Mouse (Mus musculus) liver, embryonic 13.5 days (tissue): Measurements from ENCODE around the gene Dgki. TPM values are rescaled to one million over a fixed set of nuclear protein-coding genes. Genes with fewer than 3 reads are reported as not detected.

Experiments used
- ATAC-seq: fragments of 200-750 bp; cut with Nextera tagmentation; 2 replicates; pipeline ENCODE4 v1.8.0; 2017; ENCODE audit warnings: low read depth, mild to moderate bottlenecking, moderate number of reproducible peaks, moderate library complexity
- DNase-seq: peaks from one replicate; pipeline ENCODE4 v3.0.0; 2022
- H3K27ac ChIP-seq: fragments of 300-500 bp; sonication (generic); 2 replicates; pipeline ENCODE4 v1.5.1; 2015; ENCODE audit warnings: moderate library complexity, mild to moderate bottlenecking, inconsistent platforms
- H3K27me3 ChIP-seq: fragments of 300-500 bp; sonication (generic); 2 replicates; pipeline ENCODE4 v1.6.1; 2015; ENCODE audit warnings: mild to moderate bottlenecking, inconsistent platforms
- H3K36me3 ChIP-seq: fragments of 300-500 bp; sonication (generic); 2 replicates; pipeline ENCODE4 v1.6.1; 2015; ENCODE audit warnings: mild to moderate bottlenecking, inconsistent platforms
- H3K4me1 ChIP-seq: fragments of 300-500 bp; sonication (generic); replicated peaks from 2 replicates; pipeline ENCODE4 v1.6.1; 2015; ENCODE audit warnings: inconsistent platforms
- H3K4me2 ChIP-seq: fragments of 300-500 bp; sonication (generic); 2 replicates; pipeline ENCODE4 v1.6.1; 2015; ENCODE audit warnings: inconsistent platforms, mild to moderate bottlenecking, moderate library complexity
- H3K4me3 ChIP-seq: fragments of 300-500 bp; sonication (generic); replicated peaks from 2 replicates; pipeline ENCODE4 v1.5.1; 2015; ENCODE audit warnings: mild to moderate bottlenecking, inconsistent platforms
- H3K9ac ChIP-seq: fragments of 300-500 bp; sonication (generic); 2 replicates; pipeline ENCODE4 v1.6.1; 2015; ENCODE audit warnings: mild to moderate bottlenecking, inconsistent platforms
- H3K9me3 ChIP-seq: fragments of 300-500 bp; sonication (generic); replicated peaks from 2 replicates; pipeline ENCODE4 v1.6.1; 2016; ENCODE audit warnings: inconsistent platforms
- WGBS: fragments of 180-500 bp; shearing (Covaris S2); methylation state at CpG from one replicate; pipeline ENCODE4 v1.1.7; 2015; ENCODE audit not compliant: insufficient replicate concordance; 5-methylcytosine and 5-hydroxymethylcytosine counted together
- polyA plus RNA-seq: library from polyadenylated mRNA; unstranded; fragments of >200 nt; fragmentation: Nextera tagmentation; extraction: Ambion mirVana; gene quantifications from 2 replicates; pipeline ENCODE4 v1.2.1, GENCODE M21; 2015

Gene Dgki
- polyA plus RNA-seq, 1 experiment from 2014 or later = 0.06 TPM

GRCm38 (mm10) chr6:37196870-37197269 lies 103.1 kb downstream of the Dgki start:
- H3K9me3 ChIP-seq = no peaks in the 10 kb centered on the region
- no peak overlapping the region for H3K27ac ChIP-seq
- no peak for ATAC-seq
- DNase-seq = no peak
- no peak overlapping the region for H3K4me2 ChIP-seq
- no peaks in the 10 kb centered on the region for H3K27me3 ChIP-seq
- no peaks in the 10 kb centered on the region for H3K4me1 ChIP-seq
- H3K4me3 ChIP-seq = no peak overlapping the region
- H3K36me3 ChIP-seq = no peaks in the 10 kb centered on the region
- 29% methylated on average over 5 of the region's 5 CpGs for WGBS
- H3K9ac ChIP-seq = no peak overlapping the region

GRCm38 (mm10) chr6:37195766-37196165 lies 104.2 kb downstream of the Dgki start:
- no peaks in the 10 kb centered on the region for H3K36me3 ChIP-seq
- H3K4me1 ChIP-seq = no peaks in the 10 kb centered on the region
- DNase-seq = no peak
- ATAC-seq = no peak
- no peaks in the 10 kb centered on the region for H3K27me3 ChIP-seq
- H3K9ac ChIP-seq = no peak overlapping the region
- no peak overlapping the region for H3K4me3 ChIP-seq
- no peak overlapping the region for H3K27ac ChIP-seq
- no peaks in the 10 kb centered on the region for H3K9me3 ChIP-seq
- 79% methylated on average over 4 of the region's 4 CpGs for WGBS
- H3K4me2 ChIP-seq = no peak overlapping the region

GRCm38 (mm10) chr6:37181961-37182360 lies 118.0 kb downstream of the Dgki start:
- no peaks in the 10 kb centered on the region for H3K27me3 ChIP-seq
- H3K9ac ChIP-seq = no peak overlapping the region
- no peak overlapping the region for H3K4me3 ChIP-seq
- WGBS = 70% methylated on average over 4 of the region's 4 CpGs
- no peaks in the 10 kb centered on the region for H3K4me1 ChIP-seq
- H3K4me2 ChIP-seq = no peak overlapping the region
- no peak for ATAC-seq
- no peaks in the 10 kb centered on the region for H3K9me3 ChIP-seq
- DNase-seq = no peak
- no peak overlapping the region for H3K27ac ChIP-seq
- H3K36me3 ChIP-seq = no peaks in the 10 kb centered on the region

- H3K4me1 ChIP-seq = no peaks in the 10 kb centered on the region
- H3K27ac ChIP-seq = no peak overlapping the region
- no peak overlapping the region for H3K4me2 ChIP-seq
- H3K9me3 ChIP-seq = peaks cover 4% of the 10 kb centered on the region; the same call in 1 of the 2 replicates
- DNase-seq (no peak), ATAC-seq (no peak)
- 69% methylated on average over 12 of the region's 12 CpGs for WGBS
- H3K9ac ChIP-seq = no peak overlapping the region
- H3K36me3 ChIP-seq = no peaks in the 10 kb centered on the region
- no peaks in the 10 kb centered on the region for H3K27me3 ChIP-seq
- no peak overlapping the region for H3K4me3 ChIP-seq
Measured at GRCm38 (mm10) chr6:37171149-37171832, 128.7 kb downstream of the Dgki start.

- Histone ChIP-seq H3K27ac (no peak overlapping the region), H3K9ac (no peak overlapping the region), H3K4me3 (no peak overlapping the region), H3K36me3 (no peaks in the 10 kb centered on the region), H3K27me3 (no peaks in the 10 kb centered on the region), H3K4me1 (no peaks in the 10 kb centered on the region), H3K4me2 (no peak overlapping the region), H3K9me3 (no peaks in the 10 kb centered on the region)
- ATAC-seq = no peak
- 42% methylated on average over 3 of the region's 3 CpGs for WGBS
- no peak for DNase-seq
Measured at GRCm38 (mm10) chr6:37158880-37159279, 141.1 kb downstream of the Dgki start.

- WGBS = 82% methylated on average over 1 of the region's 1 CpGs
- no peak overlapping the region for H3K4me3 ChIP-seq
- H3K9ac ChIP-seq = no peak overlapping the region
- ATAC-seq (no peak), DNase-seq (no peak)
- no peaks in the 10 kb centered on the region for H3K36me3 ChIP-seq
- no peak overlapping the region for H3K4me2 ChIP-seq
- H3K9me3 ChIP-seq = no peaks in the 10 kb centered on the region
- H3K27ac ChIP-seq = no peak overlapping the region
- no peaks in the 10 kb centered on the region for H3K4me1 ChIP-seq
- no peaks in the 10 kb centered on the region for H3K27me3 ChIP-seq
Measured at GRCm38 (mm10) chr6:37154051-37154450, 145.9 kb downstream of the Dgki start.

- H3K9me3 ChIP-seq = no peaks in the 10 kb centered on the region
- no peaks in the 10 kb centered on the region for H3K4me1 ChIP-seq
- H3K4me2 ChIP-seq = no peak overlapping the region
- no peak overlapping the region for H3K27ac ChIP-seq
- no peak for ATAC-seq
- H3K9ac ChIP-seq = no peak overlapping the region
- no peaks in the 10 kb centered on the region for H3K27me3 ChIP-seq
- DNase-seq = no peak
- WGBS = 44% methylated on average over 2 of the region's 2 CpGs
- no peak overlapping the region for H3K4me3 ChIP-seq
- no peaks in the 10 kb centered on the region for H3K36me3 ChIP-seq
Measured at GRCm38 (mm10) chr6:37150483-37150882, 149.5 kb downstream of the Dgki start.

GRCm38 (mm10) chr6:37150038-37150437 lies 149.9 kb downstream of the Dgki start:
- Histone ChIP-seq H3K4me2 (no peak overlapping the region), H3K4me1 (no peaks in the 10 kb centered on the region), H3K27ac (no peak overlapping the region), H3K36me3 (no peaks in the 10 kb centered on the region), H3K9ac (no peak overlapping the region), H3K9me3 (no peaks in the 10 kb centered on the region), H3K27me3 (no peaks in the 10 kb centered on the region), H3K4me3 (no peak overlapping the region)
- 38% methylated on average over 4 of the region's 4 CpGs for WGBS
- no peak for DNase-seq
- no peak for ATAC-seq

- Histone ChIP-seq H3K27me3 (no peaks in the 10 kb centered on the region), H3K9me3 (no peaks in the 10 kb centered on the region), H3K27ac (no peak overlapping the region), H3K4me3 (no peak overlapping the region), H3K9ac (no peak overlapping the region), H3K36me3 (no peaks in the 10 kb centered on the region), H3K4me1 (no peaks in the 10 kb centered on the region), H3K4me2 (no peak overlapping the region)
- no peak for ATAC-seq
- DNase-seq = no peak
- WGBS = 68% methylated on average over 6 of the region's 6 CpGs
Measured at GRCm38 (mm10) chr6:37149196-37149595, 150.8 kb downstream of the Dgki start.

- no peaks in the 10 kb centered on the region for H3K27me3 ChIP-seq
- no peak overlapping the region for H3K9ac ChIP-seq
- H3K27ac ChIP-seq = no peak overlapping the region
- no peaks in the 10 kb centered on the region for H3K4me1 ChIP-seq
- no peak for DNase-seq
- no peaks in the 10 kb centered on the region for H3K36me3 ChIP-seq
- no peak overlapping the region for H3K4me3 ChIP-seq
- ATAC-seq = no peak
- no peak overlapping the region for H3K4me2 ChIP-seq
- WGBS = 71% methylated on average over 4 of the region's 4 CpGs
- no peaks in the 10 kb centered on the region for H3K9me3 ChIP-seq
Measured at GRCm38 (mm10) chr6:37147431-37148022, 152.5 kb downstream of the Dgki start.

GRCm38 (mm10) chr6:37143867-37144163 lies 156.2 kb downstream of the Dgki start:
- WGBS = 21% methylated on average over 4 of the region's 4 CpGs
- Histone ChIP-seq H3K4me2 (no peak overlapping the region), H3K27ac (no peak overlapping the region)

More at GRCm38 (mm10) chr6:37143867-37144163, 156.2 kb downstream of the Dgki start:
- no peak for DNase-seq
- Histone ChIP-seq H3K9me3 (no peaks in the 10 kb centered on the region), H3K4me3 (no peak overlapping the region), H3K36me3 (no peaks in the 10 kb centered on the region), H3K4me1 (no peaks in the 10 kb centered on the region), H3K27me3 (no peaks in the 10 kb centered on the region), H3K9ac (no peak overlapping the region)
- ATAC-seq = no peak
